Comparison of ENCODE assay signal across 17 mouse cellular contexts in the genomic region with DNA sequence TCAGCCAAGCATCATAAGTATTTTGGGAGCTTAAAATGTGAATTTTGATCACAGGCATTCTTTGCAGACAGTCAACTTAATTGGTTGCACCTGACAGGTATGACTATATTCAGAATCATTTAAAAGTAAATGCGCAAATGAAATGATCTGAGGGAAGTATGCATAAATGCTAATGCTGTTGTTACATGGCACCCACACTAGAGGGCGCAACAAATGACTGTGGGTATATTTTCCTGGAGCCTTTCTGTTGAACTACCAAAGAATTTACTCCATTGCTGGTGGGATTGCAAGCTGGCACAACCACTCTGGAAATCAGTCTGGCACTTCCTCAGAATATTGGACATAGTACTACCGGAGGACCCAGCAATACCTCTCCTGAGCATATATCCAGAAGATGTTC.
DNase-seq lines count a peak whose midpoint lies in the region; ATAC-seq and TF ChIP-seq lines count a peak whose summit lies in the region.
"Had no signal": no experiment of that assay in that cellular context is flagged by ENCODE, and none has a peak within 500 bp of the region (broad histone marks: within the 10 kb centered on the region; RNA-seq: fewer than 3 reads in every experiment).

No protein-coding gene starts in this region.

- H3K27me3 ChIP-seq in kidney, embryonic 15.5 days, result no peaks in the 10 kb centered on the region
- H3K27me3 ChIP-seq in Patski, result peaks cover 19% of the 10 kb centered on the region
- no peaks in the 10 kb centered on the region for H3K27me3 ChIP-seq in stomach, postnatal 0 days (ENCODE audit: control insufficient read depth, insufficient read depth, low read length)
- H3K27me3 ChIP-seq: limb, embryonic 15.5 days; neural tube, embryonic 12.5 days had no signal

- H3K36me3 ChIP-seq in kidney, embryonic 15.5 days, result no peaks in the 10 kb centered on the region
- no peaks in the 10 kb centered on the region for H3K36me3 ChIP-seq in stomach, postnatal 0 days (ENCODE audit: control insufficient read depth, insufficient read depth, low read length)
- H3K36me3 ChIP-seq: limb, embryonic 15.5 days; neural tube, embryonic 12.5 days had no signal

- CTCF ChIA-PET in Patski (lab: Charles Lee), result interaction anchor here (1.0 to 2.4 kb wide), 3 partner anchors 12 to 26 kb away, joined by 3 to 4 read pairs (median 4); no protein-coding TSS in a partner anchor

- H3K4me2 ChIP-seq in kidney, embryonic 15.5 days, result no peak overlapping the region
- H3K4me2 ChIP-seq in stomach, postnatal 0 days (replicated peaks; ENCODE audit: low read depth), result no peak overlapping the region
- H3K4me2 ChIP-seq: hindbrain, embryonic 14.5 days; limb, embryonic 15.5 days; neural tube, embryonic 12.5 days had no signal

- H3K9me3 ChIP-seq in kidney, embryonic 15.5 days (replicated peaks), result no peaks in the 10 kb centered on the region
- H3K9me3 ChIP-seq in stomach, postnatal 0 days (ENCODE audit: control insufficient read depth, low read length), result no peaks in the 10 kb centered on the region
- H3K9me3 ChIP-seq: limb, embryonic 15.5 days; neural tube, embryonic 12.5 days had no signal

- H3K27ac ChIP-seq in kidney, embryonic 15.5 days, result no peak overlapping the region
- no peak overlapping the region for H3K27ac ChIP-seq in stomach, postnatal 0 days (replicated peaks)
- H3K27ac ChIP-seq: hindbrain, embryonic 14.5 days; limb, embryonic 15.5 days; neural tube, embryonic 12.5 days had no signal

- ATAC-seq in kidney, embryonic 15.5 days (replicated peaks; ENCODE audit: low FRiP score), result no peak
- ATAC-seq in Patski, result no peak
- ATAC-seq in stomach, postnatal 0 days (ENCODE audit: low FRiP score, low TSS enrichment), result no peak
- ATAC-seq: activated CD4-positive, CD25-positive, alpha-beta regulatory T cell, adult 4 months had no signal

- DNase-seq in kidney, adult 18-20 months, result peak; percentile 3
- peak; percentile 7 for DNase-seq in thymus, postnatal 0 days (ENCODE audit: low spot score)
- DNase-seq in thymus, adult 18-20 months, result no peak
- DNase-seq in Patski (ENCODE audit: low read depth, low spot score), result no peak
- no peak for DNase-seq in stomach, postnatal 0 days (ENCODE audit: low spot score)
- no peak for DNase-seq in cerebellum, adult 9-11 months
- DNase-seq: cerebellum, postnatal 36 days; gastrocnemius, postnatal 36 days; kidney, postnatal 4 days; lung, postnatal 36 days; midbrain, embryonic 14.5 days; spleen, adult 18-20 months had no signal

- POLR2A ChIA-PET in Patski (lab: Charles Lee), result no interaction called here

- 86% methylated on average over 3 of the region's 3 CpGs for WGBS in kidney, embryonic 15.5 days
- WGBS in stomach, postnatal 0 days, result 82% methylated on average over 3 of the region's 3 CpGs

- peak; percentile 59 for TF ChIP-seq CTCF in Patski (IDR thresholded peaks at IDR 0.05)
- peak; percentile 55 for TF ChIP-seq CTCF in stomach, postnatal 0 days (IDR thresholded peaks at IDR 0.05; ENCODE audit: low read depth)

- H3K4me3 ChIP-seq in kidney, embryonic 15.5 days (replicated peaks), result no peak overlapping the region
- no peak overlapping the region for H3K4me3 ChIP-seq in stomach, postnatal 0 days (ENCODE audit: low read depth, low read length)
- H3K4me3 ChIP-seq: limb, embryonic 15.5 days; neural tube, embryonic 12.5 days had no signal

- no peak for TF ChIP-seq EP300 in stomach, postnatal 0 days (optimal IDR thresholded peaks at IDR 0.05)

- H3K4me1 ChIP-seq in kidney, embryonic 15.5 days, result no peaks in the 10 kb centered on the region
- H3K4me1 ChIP-seq in stomach, postnatal 0 days (replicated peaks; ENCODE audit: control insufficient read depth, insufficient read depth), result no peaks in the 10 kb centered on the region
- H3K4me1 ChIP-seq: limb, embryonic 15.5 days; neural tube, embryonic 12.5 days had no signal

- no peak overlapping the region for H3K9ac ChIP-seq in kidney, embryonic 15.5 days
- no peak overlapping the region for H3K9ac ChIP-seq in stomach, postnatal 0 days (ENCODE audit: low read length)
- H3K9ac ChIP-seq: hindbrain, embryonic 14.5 days; limb, embryonic 15.5 days; neural tube, embryonic 12.5 days had no signal

- in situ Hi-C loops in Patski (cut with MboI; ENCODE audit: low pct_unique_long_range_greater_than_20kb), result no loop called here

Comparison
In these comparisons a context has a peak if more than half of its experiments do, and no peak if none do; other contexts are left out.
1. DNase-seq: peak in kidney, adult 18-20 months (single experiment) and thymus, postnatal 0 days (single experiment); none in thymus, adult 18-20 months (0 of 2), Patski (single experiment), stomach, postnatal 0 days (single experiment) and cerebellum, adult 9-11 months (single experiment).